Mouse (Mus musculus): ENCODE measurements around the gene Arsa. TPM values are rescaled to one million over a fixed set of nuclear protein-coding genes. Genes with fewer than 3 reads are reported as not detected.

The Arsa gene
- polyA plus RNA-seq, 1 experiment from 2014 or later: 16.7 TPM

- Histone ChIP-seq H3K36me3 (ENCODE audit: control insufficient read depth, insufficient read depth, low read length) (no peaks in the 10 kb centered on the region), H3K9ac (replicated peaks; ENCODE audit: low read depth, low read length) (no peak overlapping the region), H3K4me1 (ENCODE audit: control insufficient read depth, insufficient read depth, low read length) (peaks cover 1% of the 10 kb centered on the region; the same call in 1 of the 2 replicates), H3K9me3 (ENCODE audit: control insufficient read depth, low read depth, low read length) (no peaks in the 10 kb centered on the region), H3K27ac (ENCODE audit: low read length) (no peak overlapping the region), H3K4me3 (ENCODE audit: low read depth, low read length) (no peak overlapping the region), H3K4me2 (replicated peaks; ENCODE audit: low read depth, low read length) (no peak overlapping the region), H3K27me3 (ENCODE audit: control insufficient read depth, insufficient read depth, low read length) (no peaks in the 10 kb centered on the region)
- 73% methylated on average over 8 of the region's 8 CpGs for WGBS
- no peak for ATAC-seq (ENCODE audit: insufficient number of reproducible peaks, insufficient read depth, low FRiP score, low read depth)
These were observed 3.4 kb upstream of the Arsa start for GRCm38 (mm10) chr15:89480584-89480983.

- H3K4me2 ChIP-seq (replicated peaks; ENCODE audit: low read depth, low read length): no peak overlapping the region
- H3K36me3 ChIP-seq (ENCODE audit: control insufficient read depth, insufficient read depth, low read length): no peaks in the 10 kb centered on the region
- WGBS: 89% methylated on average over 3 of the region's 3 CpGs
- no peaks in the 10 kb centered on the region for H3K9me3 ChIP-seq (ENCODE audit: control insufficient read depth, low read depth, low read length)
- no peak for ATAC-seq (ENCODE audit: insufficient number of reproducible peaks, insufficient read depth, low FRiP score, low read depth)
- no peak overlapping the region for H3K4me3 ChIP-seq (ENCODE audit: low read depth, low read length)
- H3K27me3 ChIP-seq (ENCODE audit: control insufficient read depth, insufficient read depth, low read length): no peaks in the 10 kb centered on the region
- no peak overlapping the region for H3K9ac ChIP-seq (replicated peaks; ENCODE audit: low read depth, low read length)
- peaks cover 4% of the 10 kb centered on the region for H3K4me1 ChIP-seq (ENCODE audit: control insufficient read depth, insufficient read depth, low read length)
- no peak overlapping the region for H3K27ac ChIP-seq (ENCODE audit: low read length)
These were observed 1.4 kb upstream of the Arsa start for GRCm38 (mm10) chr15:89478622-89479021.

GRCm38 (mm10) chr15:89477806-89478205, 581 bp upstream of the Arsa start:
- no peaks in the 10 kb centered on the region for H3K9me3 ChIP-seq (ENCODE audit: control insufficient read depth, low read depth, low read length)
- 61% methylated on average over 8 of the region's 8 CpGs for WGBS
- no peak overlapping the region for H3K9ac ChIP-seq (replicated peaks; ENCODE audit: low read depth, low read length)
- no peak overlapping the region for H3K4me3 ChIP-seq (ENCODE audit: low read depth, low read length)
- H3K27me3 ChIP-seq (ENCODE audit: control insufficient read depth, insufficient read depth, low read length): no peaks in the 10 kb centered on the region
- no peak overlapping the region for H3K27ac ChIP-seq (ENCODE audit: low read length)
- no peak for ATAC-seq (ENCODE audit: insufficient number of reproducible peaks, insufficient read depth, low FRiP score, low read depth)
- H3K36me3 ChIP-seq (ENCODE audit: control insufficient read depth, insufficient read depth, low read length): no peaks in the 10 kb centered on the region
- H3K4me2 ChIP-seq (replicated peaks; ENCODE audit: low read depth, low read length): no peak overlapping the region
- H3K4me1 ChIP-seq (ENCODE audit: control insufficient read depth, insufficient read depth, low read length): peaks cover 4% of the 10 kb centered on the region

DNA sequence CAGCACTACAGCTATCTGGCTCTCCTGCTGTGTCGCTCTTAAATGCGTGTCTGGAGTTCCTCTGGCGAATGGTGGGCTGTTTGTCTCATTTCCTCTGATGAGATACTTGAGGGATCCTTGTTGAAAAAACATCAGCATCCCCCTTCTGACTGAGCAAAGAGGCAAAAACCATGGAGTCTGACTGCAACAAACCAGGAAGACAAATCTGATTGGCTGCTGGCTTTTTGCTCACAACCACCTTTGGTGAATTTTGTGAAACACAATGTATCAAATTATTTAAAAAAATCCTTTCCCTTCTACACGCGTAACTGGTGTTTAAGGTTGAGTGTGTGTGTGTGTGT, 780 bp downstream of the Arsa start:
- ATAC-seq (ENCODE audit: insufficient number of reproducible peaks, insufficient read depth, low FRiP score, low read depth): no peak
- H3K27me3 ChIP-seq (ENCODE audit: control insufficient read depth, insufficient read depth, low read length): no peaks in the 10 kb centered on the region
- no peaks in the 10 kb centered on the region for H3K9me3 ChIP-seq (ENCODE audit: control insufficient read depth, low read depth, low read length)
- 4% methylated on average over 5 of the region's 5 CpGs for WGBS
- peak overlapping the region; percentile 52 for H3K9ac ChIP-seq (replicated peaks; ENCODE audit: low read depth, low read length)
- H3K4me2 ChIP-seq (replicated peaks; ENCODE audit: low read depth, low read length): peak overlapping the region; percentile 84
- H3K36me3 ChIP-seq (ENCODE audit: control insufficient read depth, insufficient read depth, low read length): no peaks in the 10 kb centered on the region
- peak overlapping the region; percentile 55 for H3K4me3 ChIP-seq (ENCODE audit: low read depth, low read length)
- H3K27ac ChIP-seq (ENCODE audit: low read length): peak overlapping the region; percentile 66
- H3K4me1 ChIP-seq (ENCODE audit: control insufficient read depth, insufficient read depth, low read length): peaks cover 4% of the 10 kb centered on the region

GRCm38 (mm10) chr15:89475611-89476474, 1.4 kb downstream of the Arsa start:
- no peaks in the 10 kb centered on the region for H3K9me3 ChIP-seq (ENCODE audit: control insufficient read depth, low read depth, low read length)
- WGBS: 8% methylated on average over 44 of the region's 44 CpGs
- peak overlapping the region; percentile 52 for H3K9ac ChIP-seq (replicated peaks; ENCODE audit: low read depth, low read length)
- peak overlapping the region; percentile 66 for H3K27ac ChIP-seq (ENCODE audit: low read length)
- peak overlapping the region; percentile 55 for H3K4me3 ChIP-seq (ENCODE audit: low read depth, low read length)
- H3K4me1 ChIP-seq (ENCODE audit: control insufficient read depth, insufficient read depth, low read length): peaks cover 4% of the 10 kb centered on the region
- no peaks in the 10 kb centered on the region for H3K27me3 ChIP-seq (ENCODE audit: control insufficient read depth, insufficient read depth, low read length)
- peak; percentile 98 for ATAC-seq (ENCODE audit: insufficient number of reproducible peaks, insufficient read depth, low FRiP score, low read depth)
- peak overlapping the region; percentile 84 for H3K4me2 ChIP-seq (replicated peaks; ENCODE audit: low read depth, low read length)
- no peaks in the 10 kb centered on the region for H3K36me3 ChIP-seq (ENCODE audit: control insufficient read depth, insufficient read depth, low read length)

DNA sequence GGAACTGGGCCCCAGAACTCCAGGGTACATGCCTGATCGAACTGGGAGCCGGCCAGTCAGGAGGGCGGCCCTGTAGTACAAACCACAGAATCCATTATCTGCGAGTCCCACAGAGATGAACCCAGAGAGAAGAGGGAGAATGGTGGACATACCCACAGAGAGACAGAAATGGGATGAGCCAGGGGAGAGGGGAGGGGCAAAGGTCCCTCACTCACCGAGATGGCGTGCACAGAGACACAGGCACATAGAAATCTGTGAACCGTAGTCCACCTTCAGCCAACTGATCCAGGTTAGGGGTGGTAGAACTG, 2.0 kb downstream of the Arsa start:
- Histone ChIP-seq H3K27ac (ENCODE audit: low read length) (no peak overlapping the region), H3K4me2 (replicated peaks; ENCODE audit: low read depth, low read length) (peak overlapping the region; percentile 84), H3K4me3 (ENCODE audit: low read depth, low read length) (peak overlapping the region; percentile 55), H3K9me3 (ENCODE audit: control insufficient read depth, low read depth, low read length) (no peaks in the 10 kb centered on the region), H3K4me1 (ENCODE audit: control insufficient read depth, insufficient read depth, low read length) (peaks cover 4% of the 10 kb centered on the region), H3K9ac (replicated peaks; ENCODE audit: low read depth, low read length) (peak overlapping the region; percentile 52; the same call in 1 of the 2 replicates), H3K36me3 (ENCODE audit: control insufficient read depth, insufficient read depth, low read length) (no peaks in the 10 kb centered on the region), H3K27me3 (ENCODE audit: control insufficient read depth, insufficient read depth, low read length) (no peaks in the 10 kb centered on the region)
- 81% methylated on average over 7 of the region's 7 CpGs for WGBS
- ATAC-seq (ENCODE audit: insufficient number of reproducible peaks, insufficient read depth, low FRiP score, low read depth): no peak; the same call in 1 of the 2 replicates

DNA sequence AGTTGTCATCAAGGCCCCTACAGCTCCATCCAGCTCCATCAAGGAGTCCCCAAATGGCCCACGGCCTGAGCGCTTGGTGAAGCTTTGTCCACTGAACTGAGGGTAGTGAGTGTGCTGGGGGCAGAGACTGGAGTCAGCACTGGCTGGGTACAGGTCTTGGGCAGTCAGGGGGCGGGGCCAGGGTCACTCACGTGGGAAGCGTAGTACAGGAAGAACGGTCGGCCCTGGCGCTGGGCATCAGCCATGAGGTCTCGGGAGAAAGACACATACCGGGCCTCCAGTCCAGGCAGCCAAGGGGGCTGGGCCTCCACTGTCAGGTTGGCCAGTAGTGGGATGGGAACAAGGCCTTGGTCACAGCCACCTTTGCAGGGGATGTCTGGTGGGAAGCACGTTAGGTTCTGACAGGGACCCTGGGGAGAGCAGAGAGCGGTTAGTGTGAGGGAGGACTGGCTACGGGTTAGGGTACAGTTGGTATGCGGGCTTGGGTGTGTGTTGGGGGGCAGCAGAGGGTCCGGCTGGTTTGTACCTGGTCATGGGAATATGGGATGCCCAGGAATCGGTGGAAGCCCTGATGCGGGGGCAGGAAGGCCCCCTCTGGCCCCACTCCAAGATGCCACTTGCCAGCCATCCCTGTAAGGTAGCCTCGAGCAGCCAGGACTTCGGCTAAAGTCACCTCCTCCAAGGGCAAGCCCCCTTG, 2.5 kb downstream of the Arsa start:
- 92% methylated on average over 19 of the region's 19 CpGs for WGBS
- H3K4me2 ChIP-seq (replicated peaks; ENCODE audit: low read depth, low read length): no peak overlapping the region

GRCm38 (mm10) chr15:89473921-89474320, 3.3 kb downstream of the Arsa start:
- Histone ChIP-seq H3K4me3 (ENCODE audit: low read depth, low read length) (no peak overlapping the region), H3K9me3 (ENCODE audit: control insufficient read depth, low read depth, low read length) (no peaks in the 10 kb centered on the region), H3K9ac (replicated peaks; ENCODE audit: low read depth, low read length) (no peak overlapping the region), H3K4me2 (replicated peaks; ENCODE audit: low read depth, low read length) (no peak overlapping the region), H3K27ac (ENCODE audit: low read length) (no peak overlapping the region), H3K4me1 (ENCODE audit: control insufficient read depth, insufficient read depth, low read length) (peaks cover 4% of the 10 kb centered on the region), H3K27me3 (ENCODE audit: control insufficient read depth, insufficient read depth, low read length) (no peaks in the 10 kb centered on the region), H3K36me3 (ENCODE audit: control insufficient read depth, insufficient read depth, low read length) (no peaks in the 10 kb centered on the region)
- ATAC-seq (ENCODE audit: insufficient number of reproducible peaks, insufficient read depth, low FRiP score, low read depth): no peak
- 93% methylated on average over 8 of the region's 8 CpGs for WGBS

More for the DNA sequence above, 2.5 kb downstream of the Arsa start:
- no peaks in the 10 kb centered on the region for H3K36me3 ChIP-seq (ENCODE audit: control insufficient read depth, insufficient read depth, low read length)
- H3K4me3 ChIP-seq (ENCODE audit: low read depth, low read length): no peak overlapping the region
- H3K9ac ChIP-seq (replicated peaks; ENCODE audit: low read depth, low read length): no peak overlapping the region
- no peaks in the 10 kb centered on the region for H3K9me3 ChIP-seq (ENCODE audit: control insufficient read depth, low read depth, low read length)
- no peak for ATAC-seq (ENCODE audit: insufficient number of reproducible peaks, insufficient read depth, low FRiP score, low read depth)
- peaks cover 4% of the 10 kb centered on the region for H3K4me1 ChIP-seq (ENCODE audit: control insufficient read depth, insufficient read depth, low read length)
- no peak overlapping the region for H3K27ac ChIP-seq (ENCODE audit: low read length)
- no peaks in the 10 kb centered on the region for H3K27me3 ChIP-seq (ENCODE audit: control insufficient read depth, insufficient read depth, low read length)
